Mouse (Mus musculus) layer of hippocampus, postnatal 14 days (tissue): ENCODE measurements around the gene Pcca. TPM values are rescaled to one million over a fixed set of nuclear protein-coding genes. Genes with fewer than 3 reads are reported as not detected.
A peak's percentile ranks its signal among the peaks of the same experiment; 100 is the strongest.

Source experiments
- DNase-seq, 2 experiments: peaks; one replicate each; pipeline ENCODE4 v3.0.0; 2021 to 2022; ENCODE audit warnings: low spot score in 2 of 2, mixed read lengths in 1 of 2
- total RNA-seq, 2 experiments: library from RNA; stranded (reverse); gene quantifications; 2 replicates each; pipeline ENCODE4 v1.2.3; 2021

Gene Pcca
- total RNA-seq, 2 experiments from 2014 or later: 38.1 to 43.4 TPM

DNA sequence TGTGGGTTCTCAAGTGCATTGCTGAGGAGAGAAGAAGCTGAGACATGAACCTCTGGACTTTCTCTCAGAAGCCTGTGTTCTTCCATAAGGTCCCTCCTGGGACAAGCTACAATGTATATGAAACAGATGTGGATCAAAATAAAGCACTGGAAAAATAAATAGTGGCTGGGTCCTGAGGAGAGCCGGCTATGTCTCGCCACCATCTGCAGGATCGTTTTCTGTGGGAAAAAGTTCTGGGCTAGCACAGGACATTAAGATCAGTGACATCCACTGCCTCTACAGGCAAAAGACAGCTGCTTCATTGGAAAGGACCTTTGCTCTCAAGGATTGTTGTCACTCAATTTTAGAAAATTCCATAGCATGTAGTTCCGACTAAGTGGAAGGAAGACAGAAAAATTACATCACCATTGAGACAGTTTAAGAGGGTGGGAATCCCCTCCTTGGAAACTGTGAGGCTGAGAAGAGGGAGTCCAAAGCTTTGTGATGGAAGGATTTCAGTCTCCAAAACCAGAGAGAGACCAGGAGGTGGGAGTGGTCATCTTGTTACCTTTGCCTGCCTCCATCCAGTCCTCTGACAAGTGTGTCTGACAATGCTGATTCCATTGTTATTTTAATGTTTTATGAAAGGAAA is 196.9 kb downstream of the Pcca start:
- no peak for DNase-seq

DNA sequence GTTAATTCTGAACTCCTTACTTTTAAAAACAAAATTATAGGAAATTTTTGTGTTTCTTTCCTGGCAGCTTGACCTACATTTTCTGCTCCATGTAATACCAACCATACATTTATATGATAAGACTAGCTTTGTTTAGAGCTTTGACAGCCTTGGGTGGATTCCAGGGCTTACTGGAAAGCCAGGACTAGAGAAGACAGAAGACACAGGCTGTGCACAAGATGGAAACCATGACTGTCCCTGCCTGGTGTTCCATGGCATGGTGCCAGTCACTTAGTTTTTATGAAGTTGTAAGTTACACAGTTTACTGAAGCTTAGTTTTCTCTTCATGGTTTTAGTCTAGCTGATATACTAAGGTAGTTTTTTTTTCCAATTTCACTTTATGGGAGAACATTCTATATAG is 202.7 kb downstream of the Pcca start:
- DNase-seq: no peak

DNA sequence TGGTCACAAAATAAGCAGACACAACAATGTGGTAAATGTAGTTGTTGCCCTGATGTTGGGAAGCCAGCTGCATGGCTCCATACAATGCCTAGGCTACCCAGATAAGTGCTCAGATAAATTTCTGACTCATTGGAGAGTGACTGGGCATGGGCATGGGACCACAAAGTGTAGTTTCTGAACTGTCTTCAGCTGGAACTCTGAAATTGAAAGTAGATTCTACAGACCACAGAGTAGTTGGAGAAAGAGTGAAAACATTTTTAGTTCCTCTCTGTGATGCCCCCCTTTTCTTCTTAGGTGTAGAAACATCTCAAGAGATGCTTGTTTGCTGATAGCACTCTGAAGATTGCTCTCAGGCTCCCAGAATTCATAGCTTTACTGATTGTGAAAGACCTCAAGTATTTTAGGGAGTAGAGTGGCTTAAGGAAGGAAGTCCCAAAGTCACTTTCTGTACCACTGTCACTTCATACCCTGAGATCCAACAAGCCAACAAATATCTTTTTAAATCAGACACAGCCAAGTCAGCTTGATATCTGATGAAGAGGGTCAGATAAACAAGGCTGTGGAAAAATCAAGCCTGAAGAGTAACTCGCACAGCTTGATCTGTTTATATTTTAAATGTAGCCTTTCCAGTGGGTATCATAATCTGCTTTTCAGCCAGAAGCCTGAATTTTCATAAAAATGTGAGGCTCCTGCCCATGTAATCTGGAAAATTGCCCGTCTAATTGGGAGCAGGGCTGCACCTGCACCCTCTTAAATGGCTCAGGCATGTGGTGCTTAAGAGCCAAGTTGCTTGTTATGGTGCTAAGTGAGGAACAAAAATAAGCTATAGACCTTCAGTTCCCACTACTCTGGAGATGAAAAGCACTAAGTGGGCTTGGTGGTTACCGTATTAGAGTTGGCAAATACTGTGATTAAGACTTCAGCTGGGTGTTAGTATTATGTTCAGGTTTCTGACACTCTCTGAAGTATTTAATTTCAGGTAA is 214.0 kb downstream of the Pcca start:
- DNase-seq: no peak

DNA sequence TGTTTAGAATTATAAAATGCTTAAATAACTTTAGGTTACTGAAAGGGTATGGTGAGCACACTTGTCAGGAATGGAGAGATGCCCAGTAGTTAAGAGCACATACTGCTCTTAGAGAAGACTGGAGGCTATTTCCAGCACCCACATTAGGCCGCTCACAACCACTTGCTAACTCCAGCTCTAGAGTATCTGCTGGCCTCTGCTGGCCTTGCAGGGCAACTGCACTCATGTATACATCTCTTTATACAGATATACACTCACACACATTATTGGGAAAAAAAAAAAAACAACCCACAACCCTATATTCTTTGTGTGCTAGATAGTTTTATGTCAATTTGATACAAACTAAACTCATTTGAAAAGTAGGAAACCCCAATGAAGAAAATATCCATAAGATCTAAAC is 217.4 kb downstream of the Pcca start:
- no peak for DNase-seq

DNA sequence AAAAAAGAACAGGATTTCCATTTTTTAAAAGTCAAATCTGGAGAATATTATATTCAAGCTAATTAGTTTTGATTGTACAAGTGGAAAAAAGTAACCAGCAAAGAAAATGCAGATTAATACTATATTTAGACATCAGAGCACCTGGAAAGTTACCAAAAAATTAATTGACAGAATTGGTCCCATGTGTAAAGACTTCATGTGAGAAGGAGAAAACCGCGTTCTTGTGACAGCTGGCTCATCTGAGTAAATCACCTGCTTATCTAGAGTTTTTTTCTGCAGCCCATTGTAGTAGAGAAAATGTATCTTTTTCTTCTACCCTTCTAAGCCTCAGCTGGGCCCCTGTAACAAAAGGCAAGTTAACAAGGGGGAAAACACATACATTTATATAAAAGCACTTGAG is 219.2 kb downstream of the Pcca start:
- DNase-seq: no peak

DNA sequence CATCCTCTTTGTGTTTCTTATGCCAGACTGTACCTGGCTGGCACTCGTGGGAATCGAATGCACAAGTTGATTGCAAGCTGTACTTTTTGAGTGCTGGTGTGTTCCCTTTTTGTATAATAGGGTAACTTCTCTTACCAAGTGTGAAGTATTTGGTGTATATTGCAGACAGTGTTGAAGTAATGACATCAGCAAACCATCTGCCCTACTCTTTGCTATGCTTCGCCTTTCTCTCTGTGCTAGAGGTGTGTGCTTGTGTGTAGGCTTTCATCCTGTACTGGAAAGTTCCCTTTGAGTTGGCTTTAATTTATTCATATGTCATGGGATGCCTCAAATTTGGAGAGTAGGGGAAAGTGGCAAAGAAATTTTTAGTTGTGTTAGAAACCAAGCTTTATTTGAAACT is 220.2 kb downstream of the Pcca start:
- DNase-seq: no peak

DNA sequence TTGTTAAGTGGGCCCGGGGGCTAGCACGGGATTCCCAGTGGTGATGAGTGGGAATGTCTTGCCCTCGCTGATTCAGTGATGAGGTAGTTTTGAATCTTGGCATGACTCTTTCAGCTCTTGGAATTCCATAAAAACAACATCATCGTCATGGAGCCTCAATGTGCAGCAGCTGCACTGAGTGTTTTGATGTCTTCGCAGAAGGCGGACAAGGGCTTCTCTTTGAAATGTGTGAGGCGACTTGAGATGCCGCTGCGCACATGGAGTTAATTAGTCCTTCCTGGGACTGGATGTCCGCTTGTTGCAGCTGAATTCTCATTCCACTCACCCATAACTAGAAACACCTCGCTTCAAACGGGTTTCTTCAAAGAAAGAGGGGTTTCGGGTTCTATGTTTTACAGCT is 221.4 kb downstream of the Pcca start:
- no peak for DNase-seq

DNA sequence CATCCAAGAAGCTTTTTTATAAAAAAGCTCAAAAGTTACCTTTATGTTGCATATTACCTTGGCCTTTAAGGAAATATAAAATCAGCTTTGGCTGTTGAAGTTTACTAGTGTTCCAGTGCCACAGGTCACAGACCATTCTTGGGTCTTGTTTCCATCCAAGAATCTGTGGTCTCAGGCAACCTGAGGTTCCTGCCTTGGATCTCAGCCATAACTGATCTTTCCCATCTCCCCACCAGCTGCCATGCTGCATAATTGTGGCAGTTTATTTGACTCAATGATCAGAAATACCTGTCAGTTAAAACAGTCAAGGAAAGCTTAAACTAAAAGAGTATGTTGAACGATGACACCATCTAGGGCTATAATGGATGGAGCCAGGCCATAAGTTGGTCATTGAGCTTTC is 222.5 kb downstream of the Pcca start:
- no peak for DNase-seq

DNA sequence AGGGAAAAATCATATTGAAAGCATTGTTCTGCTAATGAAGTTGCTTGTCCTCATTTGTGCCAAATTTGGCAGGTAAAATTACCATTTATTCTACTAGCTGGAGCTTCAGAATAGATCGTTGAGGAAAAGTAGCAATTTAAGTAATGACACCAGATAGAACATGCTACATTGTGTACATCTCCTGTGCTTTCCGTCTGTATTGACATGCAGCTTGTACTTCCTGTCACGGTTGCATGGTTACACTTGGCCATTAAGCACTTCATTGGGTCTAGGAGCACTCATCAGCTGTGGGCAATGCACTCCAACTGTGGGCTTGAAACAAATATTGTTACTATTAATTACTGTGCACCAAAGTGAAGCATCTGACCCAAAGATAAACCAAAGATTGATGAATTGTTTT is 225.8 kb downstream of the Pcca start:
- no peak for DNase-seq

DNA sequence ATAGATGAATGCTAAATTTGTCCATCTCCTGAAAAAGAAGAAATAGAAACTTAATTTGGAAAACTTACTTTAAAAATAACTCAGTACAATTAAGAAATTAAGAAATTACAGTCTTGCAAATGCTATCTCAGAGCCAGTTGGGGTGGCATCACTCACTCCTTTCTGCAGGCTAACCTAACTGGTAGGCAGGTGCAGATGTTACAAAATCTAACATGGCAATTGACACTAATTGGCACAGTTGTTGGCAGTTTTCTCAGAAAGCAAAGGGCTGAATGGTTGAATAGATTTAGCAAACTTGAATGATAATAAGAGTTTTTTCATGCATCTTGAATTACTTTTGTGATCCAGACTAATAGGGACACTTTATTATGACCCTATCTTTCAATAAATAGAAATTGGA is 226.7 kb downstream of the Pcca start:
- DNase-seq: no peak

DNA sequence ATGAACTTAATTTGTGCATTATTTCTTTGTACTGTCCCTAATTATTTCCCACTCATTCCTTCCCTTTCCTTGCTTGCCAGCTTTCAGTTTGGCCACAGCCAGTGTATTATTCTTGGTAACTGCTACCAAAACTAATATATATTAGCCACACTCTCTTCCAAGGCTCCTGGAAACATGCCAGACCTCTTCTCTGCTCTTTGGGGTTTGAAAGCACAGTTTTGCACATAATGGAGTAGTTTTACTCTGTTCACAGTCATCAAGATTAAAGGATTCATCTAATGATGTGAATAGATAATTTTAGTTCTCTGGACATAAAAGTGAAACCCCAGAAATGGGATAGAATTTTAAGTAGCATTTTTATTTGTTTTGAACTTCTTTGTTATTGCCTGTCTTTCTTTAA is 228.5 kb downstream of the Pcca start:
- no peak for DNase-seq

DNA sequence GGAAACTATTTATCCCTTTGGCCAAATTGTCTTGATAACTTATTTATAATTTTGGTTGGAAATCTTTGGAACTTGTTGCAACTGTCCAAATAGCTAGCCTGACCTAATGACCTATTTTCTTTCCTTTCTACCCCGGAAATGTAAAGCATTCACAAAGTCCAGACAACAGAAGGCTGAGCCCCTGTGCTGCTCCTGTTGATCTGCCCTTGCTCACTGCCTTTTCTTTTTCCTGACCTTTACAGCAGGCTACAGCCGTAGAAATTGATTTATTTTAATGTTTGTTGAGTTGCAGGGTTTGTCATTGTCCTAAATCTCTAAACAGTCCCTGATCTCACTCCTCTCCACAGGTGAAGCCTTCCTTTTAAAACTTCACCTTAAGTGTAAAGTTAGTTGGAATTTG is 231.8 kb downstream of the Pcca start:
- no peak for DNase-seq

DNA sequence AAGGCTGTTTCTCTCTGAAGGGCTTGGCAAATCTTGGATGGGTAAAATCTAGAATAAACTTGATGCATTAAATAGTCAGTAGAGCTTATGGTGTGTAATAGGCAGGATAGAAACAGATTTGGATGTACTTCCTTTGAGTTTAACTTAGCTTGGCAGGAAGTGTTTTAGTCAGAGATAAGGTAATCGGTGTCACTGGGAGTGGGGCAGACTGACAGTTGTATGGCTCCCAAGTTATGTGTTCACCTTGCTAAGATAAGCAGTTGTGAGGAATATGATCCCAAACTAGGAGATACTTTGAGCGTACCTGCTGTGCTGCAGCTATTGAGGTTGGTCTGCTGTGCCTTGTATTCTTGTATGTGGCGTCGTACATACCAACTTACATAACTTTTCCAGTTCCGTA is 232.3 kb downstream of the Pcca start:
- no peak for DNase-seq

DNA sequence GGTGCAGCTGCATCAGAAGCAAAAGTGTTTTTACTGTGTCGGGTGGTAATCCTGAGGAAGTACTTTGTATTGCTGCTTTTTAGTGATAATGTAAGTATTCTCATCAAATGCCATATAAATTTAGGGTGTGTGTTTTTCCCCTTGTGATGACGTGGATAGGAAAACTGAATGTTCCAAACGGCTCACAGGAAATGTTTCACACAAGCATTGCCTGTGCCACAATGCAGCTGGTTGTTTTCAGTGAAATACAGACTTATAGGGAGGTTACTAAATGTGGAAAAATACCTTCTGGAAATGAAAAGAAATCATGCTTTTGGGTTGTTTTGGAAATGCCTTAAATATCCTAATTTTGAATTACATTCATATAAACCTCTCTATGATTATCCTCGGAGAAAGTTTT is 250.6 kb downstream of the Pcca start:
- peak in 1 of 2 experiments; percentile 23 for DNase-seq

DNA sequence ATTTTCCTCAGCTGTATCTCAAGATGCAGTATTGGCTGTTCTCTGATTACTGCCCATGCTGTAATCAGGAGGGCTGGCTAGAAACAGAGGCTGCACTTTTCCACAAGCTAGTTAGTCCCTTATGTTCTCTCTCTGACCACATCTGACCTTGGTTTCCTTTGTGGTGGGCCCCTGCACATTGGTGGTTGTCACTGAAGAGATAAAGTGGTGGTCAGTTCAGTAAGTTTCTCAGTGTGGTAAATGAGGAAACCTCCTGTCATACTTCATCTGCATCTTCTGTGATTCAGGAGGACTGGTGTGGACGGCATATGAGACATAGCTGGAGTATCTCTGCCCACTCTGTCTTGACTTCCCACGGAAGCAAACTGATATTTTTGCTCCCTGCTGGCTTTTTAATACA is 254.1 kb downstream of the Pcca start:
- no peak for DNase-seq

DNA sequence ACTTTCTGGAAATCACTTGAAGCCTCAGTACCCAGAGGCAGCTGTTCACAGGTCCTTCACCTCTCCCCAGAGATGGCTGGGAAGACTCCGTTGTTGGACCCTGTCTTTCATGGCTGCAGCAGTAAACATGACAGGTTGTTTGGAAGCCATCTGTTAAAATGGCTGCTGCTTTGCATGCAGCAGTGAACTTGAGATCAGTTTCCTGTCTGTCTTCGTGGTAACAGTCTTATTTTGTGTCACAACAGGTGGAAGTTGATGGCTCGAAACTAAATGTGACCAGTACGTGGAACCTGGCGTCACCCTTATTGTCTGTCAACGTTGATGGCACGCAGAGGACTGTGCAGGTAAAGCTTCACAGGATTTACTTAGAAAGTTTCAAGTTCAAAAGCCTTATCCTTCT is 256.0 kb downstream of the Pcca start:
- no peak for DNase-seq

DNA sequence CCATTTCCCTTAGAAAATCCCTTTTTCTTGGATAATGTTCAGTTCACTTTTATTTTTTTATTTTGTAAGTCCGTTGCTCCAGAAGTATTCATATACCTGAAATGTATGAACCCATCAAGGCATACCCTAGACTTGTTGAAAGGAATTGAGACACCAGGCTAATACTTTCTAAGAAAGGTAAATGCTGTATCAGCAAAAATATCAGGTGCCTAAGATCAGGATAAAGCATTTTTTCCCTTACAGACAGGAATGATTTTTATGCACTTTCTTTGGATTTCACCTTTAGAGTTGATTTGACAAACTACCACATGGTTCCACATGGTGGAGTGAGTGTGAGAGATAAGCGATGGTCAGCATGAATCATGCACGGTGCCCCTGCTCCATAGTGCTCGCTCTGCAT is 259.2 kb downstream of the Pcca start:
- DNase-seq: no peak

DNA sequence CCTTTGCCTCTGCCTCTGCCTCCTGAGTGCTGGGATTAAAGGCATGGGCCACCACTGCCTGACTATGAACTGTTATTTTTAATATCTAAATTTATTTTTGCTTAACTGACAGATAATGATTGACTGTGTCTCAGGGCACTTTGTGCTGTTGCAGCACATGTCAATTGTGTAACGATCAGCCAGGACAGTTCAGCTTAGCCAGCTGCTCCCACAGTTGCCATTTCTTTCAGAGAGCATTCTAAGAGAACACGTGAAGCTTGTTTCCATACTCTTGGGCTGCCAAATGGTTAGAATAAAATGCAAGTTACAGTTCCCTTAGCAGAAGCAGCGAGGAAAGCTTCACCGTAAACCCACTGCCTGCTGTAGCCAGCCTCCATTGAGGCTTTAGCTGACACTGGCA is 266.2 kb downstream of the Pcca start:
- DNase-seq: no peak

DNA sequence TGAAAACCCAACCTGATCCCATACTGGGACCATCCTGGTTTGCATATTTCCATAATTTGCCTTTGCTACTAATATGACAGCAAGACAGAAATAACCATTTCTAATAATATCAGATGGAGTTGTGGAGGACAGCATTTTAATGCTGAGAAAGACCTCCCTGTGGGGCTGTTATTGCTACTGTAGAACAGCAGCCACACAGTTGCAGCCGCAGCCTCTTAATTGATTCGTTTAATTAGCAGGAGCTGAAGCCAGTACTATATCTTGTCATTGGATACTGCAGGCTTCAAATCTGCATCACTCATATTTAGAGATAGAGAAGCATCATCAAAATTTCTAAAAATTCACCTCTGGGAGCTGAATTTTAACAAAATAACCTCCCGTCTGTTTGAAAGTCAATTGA is 286.9 kb downstream of the Pcca start:
- DNase-seq: no peak

DNA sequence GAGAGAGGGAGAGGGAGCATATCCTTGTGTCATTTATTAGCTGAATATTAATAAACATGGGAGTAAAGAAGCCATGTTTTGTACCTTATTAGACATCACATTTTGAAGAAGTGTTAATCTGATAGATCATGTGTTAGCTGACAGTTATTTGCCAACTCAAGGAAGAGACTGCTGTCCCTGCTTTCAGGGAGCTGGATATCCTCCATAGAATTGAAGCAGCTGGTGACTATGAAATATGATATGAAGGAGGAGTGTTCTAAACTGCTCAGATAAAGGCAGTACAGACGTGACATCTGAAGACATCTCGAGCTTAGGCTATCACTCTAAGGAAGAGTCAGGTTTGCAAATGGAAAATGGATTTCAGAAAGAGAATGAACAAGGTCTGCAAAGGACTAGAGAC is 289.7 kb downstream of the Pcca start:
- DNase-seq: no peak

DNA sequence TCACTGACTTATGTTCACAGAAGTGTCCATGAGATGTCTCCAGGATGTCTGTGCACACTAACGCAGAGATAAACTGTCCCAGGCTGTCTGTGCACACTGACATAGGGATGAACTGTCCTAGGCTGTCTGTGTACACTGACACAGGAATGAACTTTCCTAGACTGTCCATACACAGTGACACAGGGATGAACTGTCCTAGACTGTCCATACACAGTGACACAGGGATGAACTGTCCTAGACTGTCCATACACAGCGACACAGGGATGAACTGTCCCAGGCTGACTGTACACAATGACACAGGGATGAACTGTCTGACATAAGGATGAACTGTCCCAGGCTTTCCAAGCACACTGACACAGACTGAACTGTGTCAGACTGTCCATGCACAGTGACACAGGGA is 291.3 kb downstream of the Pcca start:
- DNase-seq: no peak

DNA sequence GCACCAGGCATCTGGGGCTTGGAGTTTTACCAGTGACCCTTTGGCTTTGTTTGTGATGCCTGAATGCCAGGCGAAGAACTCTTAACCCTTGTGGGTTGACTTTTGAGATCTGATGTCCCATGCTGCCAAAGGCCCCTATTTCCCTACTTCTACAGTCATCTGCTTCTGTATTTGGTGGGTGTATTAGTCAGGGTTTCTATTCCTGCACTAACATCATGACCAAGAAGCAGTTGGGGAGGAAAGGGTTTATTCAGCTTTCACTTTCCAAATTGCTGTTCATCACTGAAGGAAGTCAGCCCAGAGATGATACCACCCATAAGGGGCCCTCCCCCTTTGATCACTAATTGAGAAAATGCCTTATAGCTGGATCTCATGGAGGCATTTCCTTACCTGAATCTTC is 296.3 kb downstream of the Pcca start:
- no peak for DNase-seq

DNA sequence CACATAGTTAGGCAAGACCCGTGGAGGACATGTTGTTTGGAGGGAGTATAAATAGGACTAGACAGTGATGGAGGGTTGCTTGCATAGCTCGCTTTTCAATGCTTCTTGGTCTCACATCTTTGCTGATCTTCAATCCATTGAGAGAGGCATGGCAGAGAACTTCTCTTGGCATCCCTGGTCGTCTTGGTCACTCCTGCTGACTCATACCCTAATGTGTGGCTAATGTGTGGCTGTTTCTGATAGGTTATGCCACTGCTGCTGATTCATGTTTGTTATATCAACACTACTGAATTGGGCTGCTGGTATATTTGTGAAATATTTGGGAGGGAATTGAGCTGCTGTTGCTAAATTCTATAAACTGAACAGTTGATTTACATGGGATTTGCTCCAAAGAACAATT is 299.5 kb downstream of the Pcca start:
- no peak for DNase-seq
